Mouse (Mus musculus): Measurements from ENCODE around the gene Klhl21.

GRCm38 (mm10) chr4:151968204-151968921 lies 40.2 kb upstream of the Klhl21 start:
- TF ChIP-seq CTCF (IDR thresholded peaks at IDR 0.05; ENCODE audit: low read depth) (no peak), EP300 (IDR thresholded peaks at IDR 0.05; ENCODE audit: low read depth) (no peak)
